Mouse (Mus musculus): ENCODE measurements around the gene Cbl. TPM values are rescaled to one million over a fixed set of nuclear protein-coding genes. Genes with fewer than 3 reads are reported as not detected.
"Not testable (repeated sequence)": the region's sequence is repeated elsewhere in the genome, so short reads cannot be mapped to it uniquely, and the experiment has no call there.

Gene Cbl
- polyA plus RNA-seq, 2 experiments from 2014 or later = 22.8 to 25.0 TPM

DNA sequence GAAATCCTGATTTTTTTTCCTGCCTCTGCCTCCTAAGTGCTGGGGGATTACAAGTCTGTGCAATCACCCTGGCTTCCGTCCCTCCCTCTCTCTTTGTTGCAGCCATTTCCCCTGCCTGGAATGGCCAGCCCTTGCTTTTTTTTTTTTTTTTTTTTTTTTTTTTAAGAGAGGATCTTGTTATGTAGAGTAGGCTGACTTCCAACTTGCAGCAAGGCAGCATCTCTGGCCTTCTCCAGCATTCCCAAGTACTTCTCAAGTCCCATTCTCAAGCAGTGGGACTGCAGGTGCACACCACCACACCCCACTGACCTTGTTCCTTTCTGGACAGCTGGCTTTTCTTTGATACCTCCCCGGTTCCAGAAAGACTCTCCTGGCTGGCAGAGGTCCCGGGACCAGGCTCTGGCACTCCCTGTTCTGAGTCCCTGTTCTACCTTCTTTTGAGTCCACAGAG, 106.5 kb downstream of the Cbl start:
- ATAC-seq = no peak

DNA sequence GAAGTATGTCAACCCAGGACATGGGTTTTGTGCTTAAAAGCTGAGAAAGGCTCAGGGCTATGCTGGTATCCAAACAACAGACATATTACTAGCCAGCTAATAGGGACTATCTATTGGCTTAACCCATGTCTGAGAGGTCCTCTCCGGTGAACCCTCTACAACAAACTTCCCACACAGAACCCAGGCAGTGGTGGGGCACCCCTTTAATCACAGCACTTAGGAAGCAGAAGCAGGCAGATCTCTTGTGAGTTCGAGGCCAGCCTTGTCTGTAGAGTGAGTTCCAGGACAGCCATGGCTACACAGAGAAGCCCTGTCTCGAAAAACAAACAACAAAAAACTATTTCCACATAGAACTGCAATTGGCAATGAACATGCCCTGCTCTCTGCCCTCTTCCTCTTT, 107.1 kb downstream of the Cbl start:
- no peak for ATAC-seq

GRCm38 (mm10) chr9:44125546-44126428, 108.1 kb downstream of the Cbl start:
- no peak for ATAC-seq

DNA sequence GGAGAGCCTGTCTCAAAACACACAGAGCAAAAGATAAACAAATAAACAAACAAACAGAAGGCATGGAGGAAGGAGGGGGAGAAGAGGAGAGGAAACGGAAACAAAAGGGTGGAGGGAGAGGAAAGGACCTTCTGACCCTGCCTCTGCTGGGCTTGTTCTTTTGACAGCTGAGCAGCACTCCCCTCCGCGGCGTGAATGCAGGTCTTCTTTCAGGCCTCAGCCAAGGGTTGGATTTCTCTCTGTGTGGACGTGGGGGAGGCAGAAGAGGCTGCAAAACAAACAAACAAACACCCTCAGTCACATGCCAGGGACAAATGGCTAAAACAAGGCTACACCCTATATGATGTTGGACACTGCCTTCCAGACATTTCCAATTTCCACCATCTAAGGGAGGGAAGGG, 108.8 kb downstream of the Cbl start:
- no peak for ATAC-seq

DNA sequence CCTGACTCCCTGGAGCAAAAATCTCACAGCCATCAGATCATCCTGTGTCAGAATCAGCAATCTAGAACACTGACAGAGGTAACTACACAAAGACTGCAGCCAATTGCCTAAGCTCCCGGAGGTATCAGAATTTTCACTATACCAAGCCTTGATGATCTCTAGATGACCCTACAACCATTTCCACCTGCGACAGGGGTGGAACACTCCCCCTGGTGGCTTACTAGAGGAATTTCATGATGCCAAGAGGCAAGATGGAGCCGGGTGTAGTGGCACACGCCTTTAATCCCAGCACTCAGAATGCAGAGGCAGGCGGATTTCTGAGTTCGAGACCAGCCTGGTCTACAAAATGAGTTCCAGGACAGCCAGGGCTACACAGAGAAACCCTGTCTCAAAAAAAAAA, 109.5 kb downstream of the Cbl start:
- ATAC-seq = no peak

GRCm38 (mm10) chr9:44119948-44120465, 113.8 kb downstream of the Cbl start:
- no peak for ATAC-seq

- ATAC-seq = no peak
These were observed 114.8 kb downstream of the Cbl start for GRCm38 (mm10) chr9:44119011-44119410.

GRCm38 (mm10) chr9:44116182-44116581, 117.7 kb downstream of the Cbl start:
- no peak for ATAC-seq

DNA sequence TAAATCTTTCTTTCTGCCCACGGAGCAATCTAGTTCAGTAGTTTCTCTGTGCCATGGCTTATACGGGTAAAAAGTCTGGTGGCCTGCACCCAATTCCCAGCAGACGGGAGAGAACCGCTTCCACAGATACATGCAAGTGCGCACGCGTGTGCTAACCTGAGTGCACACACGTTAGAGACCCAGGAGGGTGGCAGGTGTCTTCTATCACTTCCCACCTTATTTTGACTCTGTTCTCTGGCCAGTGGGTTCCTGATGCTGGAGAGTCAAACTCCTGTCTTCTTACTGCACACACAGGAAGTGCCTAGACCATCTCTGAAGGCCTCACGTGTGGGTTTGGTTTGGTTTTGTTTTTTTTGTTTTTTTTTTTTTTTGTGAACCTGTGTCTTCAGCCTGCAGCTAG, 118.2 kb downstream of the Cbl start:
- ATAC-seq = no peak

DNA sequence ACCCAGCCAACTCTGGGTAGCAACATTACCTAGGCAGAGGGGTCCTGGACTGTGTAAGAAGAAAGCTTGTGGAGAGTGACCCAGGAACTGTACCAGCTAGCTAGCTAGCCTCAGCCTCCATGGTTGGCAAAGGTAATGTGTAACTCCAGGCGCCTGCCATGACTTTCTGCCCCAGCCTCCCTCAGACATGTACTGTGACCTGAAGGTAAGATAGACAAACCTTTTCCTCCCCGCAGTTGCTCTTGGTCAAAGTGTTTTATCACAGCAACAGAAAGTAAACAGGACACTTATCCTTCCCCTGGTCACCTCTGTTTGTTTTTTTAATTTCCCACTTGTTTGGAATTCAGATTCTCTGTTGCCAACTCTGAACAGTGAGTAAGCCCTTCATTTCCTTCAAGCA, 119.4 kb downstream of the Cbl start:
- ATAC-seq = no peak

DNA sequence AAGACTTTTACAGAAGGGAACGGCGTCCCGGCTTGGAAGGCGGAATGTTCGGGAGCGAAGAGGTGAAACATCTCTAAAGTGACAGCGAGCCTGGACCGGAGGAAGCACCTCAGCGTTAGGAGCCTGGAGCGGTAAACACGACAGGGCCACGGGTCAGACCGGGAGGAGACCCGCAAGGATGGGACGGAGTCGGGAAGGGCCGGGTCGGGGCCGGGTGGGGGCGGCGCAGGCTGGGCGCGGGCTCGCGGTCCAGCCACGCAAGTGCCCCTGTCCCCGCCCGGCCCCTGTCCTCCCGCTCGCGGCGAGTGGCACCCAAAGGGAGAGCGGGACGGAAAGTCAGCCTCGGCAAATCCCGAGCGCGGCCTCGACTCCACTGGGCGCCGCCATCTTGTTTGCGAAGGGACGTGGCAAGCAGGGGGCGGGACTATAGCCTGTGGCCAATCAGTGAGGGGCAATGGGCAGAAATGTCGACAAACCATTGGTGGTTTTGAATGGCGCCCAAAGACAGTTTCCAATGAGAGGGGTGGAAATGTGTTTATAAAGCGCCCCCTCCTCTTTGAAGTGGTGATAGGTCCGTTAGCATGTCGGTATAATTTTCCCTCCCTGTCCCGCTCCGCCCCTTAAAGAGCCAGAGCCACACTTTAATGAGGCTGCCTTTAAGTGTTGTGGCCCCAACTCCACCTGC, 120.6 kb downstream of the Cbl start, which contains the start of the genes Gm49380 and Rnf26:
TSS of gene Gm49380 (minus strand) at position 396 of the 685 bp plus-strand sequence.
TSS of gene Rnf26 (minus strand) at position 413 of the 685 bp plus-strand sequence.
- ATAC-seq = peak; percentile 98

DNA sequence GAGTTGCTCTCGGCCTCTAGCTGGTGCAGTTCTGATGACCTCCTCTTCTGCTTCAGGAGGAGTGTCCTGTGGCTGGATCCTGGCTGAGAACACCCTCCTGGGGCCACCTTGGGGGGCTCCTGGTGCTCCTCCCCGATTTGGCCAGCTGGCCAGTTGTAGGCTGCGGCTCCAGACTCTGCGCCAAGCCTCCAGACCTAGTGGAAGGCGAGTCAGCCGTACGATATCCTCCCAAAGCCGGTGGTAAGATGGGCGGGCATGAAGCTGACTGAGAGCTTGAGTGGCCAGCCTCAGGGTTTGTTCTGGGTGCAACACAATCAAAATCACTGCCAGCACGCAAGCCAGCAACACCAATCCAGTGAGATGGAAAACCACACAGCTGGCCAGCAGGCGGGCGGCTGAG, 121.9 kb downstream of the Cbl start:
- not testable (repeated sequence) for ATAC-seq

DNA sequence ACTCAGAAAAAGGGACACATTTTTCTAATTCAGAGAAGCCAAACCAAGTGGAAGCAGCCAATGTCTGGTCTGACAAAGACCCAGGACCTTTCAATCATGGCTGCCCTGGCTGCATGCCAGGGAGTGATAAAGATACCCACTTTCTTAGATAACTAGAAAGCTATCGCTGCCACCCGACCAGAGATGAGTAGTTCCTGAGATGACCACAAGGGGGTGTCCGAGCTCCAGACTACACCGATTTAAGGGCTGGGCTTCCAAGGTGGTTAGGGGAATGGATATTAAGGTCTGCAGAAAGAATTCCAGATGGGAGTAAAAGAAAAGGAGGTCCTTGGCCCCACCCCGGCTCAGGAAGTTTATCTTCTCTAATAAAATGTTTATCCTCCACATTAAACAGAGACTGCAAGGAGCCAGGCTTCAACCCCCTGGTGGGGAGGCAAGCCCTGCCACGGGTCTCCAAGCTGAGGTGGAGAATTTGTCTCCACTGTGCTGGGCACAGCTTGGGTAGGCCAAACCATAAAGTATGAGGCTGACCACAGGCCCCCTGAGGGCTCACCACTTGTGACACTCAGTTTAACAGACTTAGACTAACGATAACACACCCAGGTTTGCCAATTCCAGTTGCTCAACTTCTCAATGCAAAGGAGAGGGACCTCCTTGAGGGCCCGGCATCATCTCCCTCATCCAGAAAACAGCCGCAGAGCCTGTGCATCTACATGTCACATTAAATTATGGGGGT, 124.3 kb downstream of the Cbl start:
- no peak for ATAC-seq

GRCm38 (mm10) chr9:44108269-44109055, 125.4 kb downstream of the Cbl start:
- ATAC-seq = no peak

DNA sequence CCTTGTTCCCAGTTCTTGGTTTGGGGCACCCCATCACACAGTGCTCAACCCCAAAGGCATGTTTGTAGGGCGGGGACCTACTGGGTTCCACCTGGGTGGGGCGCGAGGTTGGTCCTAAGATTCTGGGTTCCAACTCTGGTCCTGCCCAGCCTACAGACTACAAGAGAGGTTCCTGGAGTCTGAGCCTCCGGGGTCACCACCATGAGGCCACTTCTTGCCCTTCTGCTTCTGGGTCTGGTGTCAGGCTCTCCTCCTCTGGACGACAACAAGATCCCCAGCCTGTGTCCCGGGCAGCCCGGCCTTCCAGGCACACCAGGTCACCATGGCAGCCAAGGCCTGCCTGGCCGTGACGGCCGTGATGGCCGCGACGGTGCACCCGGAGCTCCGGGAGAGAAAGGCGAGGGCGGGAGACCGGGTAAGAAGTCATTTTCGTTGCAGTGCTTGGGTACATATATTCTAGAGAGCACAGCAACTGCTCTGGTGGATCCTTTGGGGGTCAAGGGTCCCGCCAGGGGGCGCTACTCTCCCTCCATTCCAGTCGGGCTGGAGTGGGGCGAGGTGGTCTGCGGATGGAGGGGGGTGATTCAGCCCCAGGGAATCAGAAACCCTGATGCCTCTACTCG, 126.2 kb downstream of the Cbl start:
- ATAC-seq = no peak

GRCm38 (mm10) chr9:44107110-44107509, 126.7 kb downstream of the Cbl start, which contains the start of gene C1qtnf5:
Gene C1qtnf5 (plus strand): TSS chr9:44107245.
- ATAC-seq = no peak

GRCm38 (mm10) chr9:44106596-44106995, 127.3 kb downstream of the Cbl start:
- ATAC-seq = no peak

DNA sequence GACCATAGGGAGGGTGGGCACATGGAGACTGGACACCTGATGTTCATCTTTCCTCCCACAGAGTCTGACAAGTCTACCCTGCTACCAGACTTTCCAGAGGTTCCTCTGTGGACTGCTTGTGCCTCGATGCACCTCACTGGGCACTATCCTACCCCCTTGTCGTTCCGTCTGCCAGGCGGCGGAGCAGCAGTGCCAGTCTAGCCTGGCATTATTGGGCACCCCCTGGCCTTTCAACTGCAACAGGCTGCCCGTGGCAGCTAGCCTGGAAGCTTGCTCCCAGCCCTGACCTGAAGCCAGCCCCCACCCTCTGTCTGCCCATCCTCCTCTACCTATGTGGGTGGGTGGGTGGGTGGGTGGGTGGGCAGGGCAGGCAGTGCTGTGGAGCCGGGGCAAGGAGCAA, 127.7 kb downstream of the Cbl start:
- ATAC-seq = no peak

GRCm38 (mm10) chr9:44105781-44106180, 128.1 kb downstream of the Cbl start:
- peak; percentile 40 for ATAC-seq

DNA sequence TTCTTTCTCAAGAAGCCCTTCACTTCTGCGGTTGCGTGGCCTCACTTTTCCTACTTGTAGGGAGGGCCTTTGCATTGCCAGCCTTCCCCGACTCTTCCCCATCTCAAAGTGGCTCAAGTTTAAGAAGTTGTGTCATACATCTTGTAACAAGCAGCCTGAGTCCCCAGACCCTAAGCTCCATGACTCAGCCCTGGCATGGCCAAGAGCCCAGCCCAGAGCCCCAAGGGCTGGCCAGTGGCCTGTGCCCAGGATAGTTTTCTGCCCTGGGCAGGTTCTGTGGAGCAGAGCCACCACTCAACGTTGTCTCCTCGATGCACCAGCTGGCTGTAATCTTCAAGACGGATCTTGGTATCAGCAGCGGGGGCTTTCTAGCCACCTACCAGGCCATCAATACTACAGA, 129.0 kb downstream of the Cbl start:
- ATAC-seq = no peak

- no peak for ATAC-seq
These were observed 132.4 kb downstream of the Cbl start, which contains the start of gene Mfrp for GRCm38 (mm10) chr9:44101490-44101889. Gene Mfrp (plus strand): TSS chr9:44101729.

All from activated CD4-positive, CD25-positive, alpha-beta regulatory T cell, adult 4 months (primary cell).